Mouse (Mus musculus) liver, postnatal 0 days (tissue): Measurements from ENCODE around the gene Timm44.

Experiments
- CTCF ChIP-seq: sonication (generic); IDR thresholded peaks from 2 replicates; pipeline ENCODE4 v1.5.1; 2016; ENCODE audit warnings: antibody characterized with exemption, low read depth
- EP300 ChIP-seq: IDR thresholded peaks from 2 replicates; pipeline ENCODE4 v1.6.1; 2016; ENCODE audit warnings: antibody characterized with exemption, low read depth, mild to moderate bottlenecking

- no peak for TF ChIP-seq CTCF
- no peak; the same call in 1 of the 2 replicates for TF ChIP-seq EP300
Measured at GRCm38 (mm10) chr8:4252934-4253841, 22.5 kb downstream of the Timm44 start, which contains the start of gene Snapc2.
